Mouse (Mus musculus) brain, adult 2 months (tissue): Measurements from ENCODE around the gene Ifrd1.
"Not testable (repeated sequence)": the region's sequence is repeated elsewhere in the genome, so short reads cannot be mapped to it uniquely, and the experiment has no call there.

Source experiments
- DNase-seq: peaks from one replicate; pipeline ENCODE4 v3.0.0; 2011; ENCODE audit warnings: low read depth, low spot score

The Ifrd1 gene

GRCm38 (mm10) chr12:40199302-40199701 is 49.0 kb downstream of the Ifrd1 start, which contains the start of gene Lsmem1:
TSS of gene Lsmem1 (minus strand) at chr12:40199490.
- DNase-seq: peak; percentile 62

- peak; percentile 42 for DNase-seq
Observed at GRCm38 (mm10) chr12:40198427-40198826, 49.9 kb downstream of the Ifrd1 start.

- no peak for DNase-seq
Observed at GRCm38 (mm10) chr12:40198019-40198418, 50.3 kb downstream of the Ifrd1 start.

- peak; percentile 16 for DNase-seq
Observed at GRCm38 (mm10) chr12:40197511-40197910, 50.8 kb downstream of the Ifrd1 start.

GRCm38 (mm10) chr12:40185474-40185873 is 62.8 kb downstream of the Ifrd1 start:
- DNase-seq: no peak

GRCm38 (mm10) chr12:40177089-40177488 is 71.2 kb downstream of the Ifrd1 start:
- peak; percentile 61 for DNase-seq

- DNase-seq: no peak
Observed at GRCm38 (mm10) chr12:40176158-40176557, 72.1 kb downstream of the Ifrd1 start.

GRCm38 (mm10) chr12:40175171-40175570 is 73.1 kb downstream of the Ifrd1 start:
- DNase-seq: not testable (repeated sequence)

- no peak for DNase-seq
Observed at GRCm38 (mm10) chr12:40171637-40172036, 76.7 kb downstream of the Ifrd1 start.

GRCm38 (mm10) chr12:40169675-40170074 is 78.6 kb downstream of the Ifrd1 start:
- no peak for DNase-seq

GRCm38 (mm10) chr12:40164621-40165020 is 83.7 kb downstream of the Ifrd1 start:
- peak; percentile 71 for DNase-seq

GRCm38 (mm10) chr12:40160777-40161176 is 87.5 kb downstream of the Ifrd1 start:
- no peak for DNase-seq

GRCm38 (mm10) chr12:40154188-40154587 is 94.1 kb downstream of the Ifrd1 start:
- DNase-seq: no peak

- peak; percentile 10 for DNase-seq
Observed at GRCm38 (mm10) chr12:40152353-40153069, 95.8 kb downstream of the Ifrd1 start.
